Mouse (Mus musculus): ENCODE results near the gene Dusp23. TPM values are rescaled to one million over a fixed set of nuclear protein-coding genes. Genes with fewer than 3 reads are reported as not detected.

Gene Dusp23
- total and polyA plus RNA-seq, 2 experiments from 2014 or later, result 3.8 to 9.0 TPM

- H3K4me1 ChIP-seq (ENCODE audit: insufficient read depth, low read length), result no peaks in the 10 kb centered on the region
- no peak overlapping the region for H3K4me2 ChIP-seq (ENCODE audit: low read depth, low read length)
- no peak overlapping the region for H3K9ac ChIP-seq (replicated peaks; ENCODE audit: low read length)
- H3K9me3 ChIP-seq (ENCODE audit: low read length), result no peaks in the 10 kb centered on the region
- ATAC-seq (no peak), DNase-seq (ENCODE audit: low spot score) (no peak)
- 74% methylated on average over 6 of the region's 6 CpGs for WGBS
- TF ChIP-seq CTCF (IDR thresholded peaks at IDR 0.05; ENCODE audit: low read depth), result no peak
- no peaks in the 10 kb centered on the region for H3K27me3 ChIP-seq (ENCODE audit: insufficient read depth, low read length)
- no peak overlapping the region for H3K4me3 ChIP-seq (ENCODE audit: low read length)
- no peak overlapping the region for H3K27ac ChIP-seq
- H3K36me3 ChIP-seq (ENCODE audit: insufficient read depth, low read length), result no peaks in the 10 kb centered on the region
Observed at GRCm38 (mm10) chr1:172653900-172654299, 21.1 kb upstream of the Dusp23 start.

GRCm38 (mm10) chr1:172652040-172652662, 19.4 kb upstream of the Dusp23 start:
- no peak for TF ChIP-seq CTCF (IDR thresholded peaks at IDR 0.05; ENCODE audit: low read depth)
- H3K9ac ChIP-seq (replicated peaks; ENCODE audit: low read length), result no peak overlapping the region
- WGBS, result 85% methylated on average over 18 of the region's 18 CpGs
- H3K4me1 ChIP-seq (ENCODE audit: insufficient read depth, low read length), result no peaks in the 10 kb centered on the region
- no peak overlapping the region for H3K4me3 ChIP-seq (ENCODE audit: low read length)
- no peak for DNase-seq (ENCODE audit: low spot score)
- no peak for ATAC-seq
- no peak overlapping the region for H3K27ac ChIP-seq
- H3K27me3 ChIP-seq (ENCODE audit: insufficient read depth, low read length), result no peaks in the 10 kb centered on the region
- H3K9me3 ChIP-seq (ENCODE audit: low read length), result no peaks in the 10 kb centered on the region
- H3K36me3 ChIP-seq (ENCODE audit: insufficient read depth, low read length), result no peaks in the 10 kb centered on the region
- H3K4me2 ChIP-seq (ENCODE audit: low read depth, low read length), result no peak overlapping the region

- Histone ChIP-seq H3K27me3 (ENCODE audit: insufficient read depth, low read length) (no peaks in the 10 kb centered on the region), H3K27ac (no peak overlapping the region), H3K4me1 (ENCODE audit: insufficient read depth, low read length) (no peaks in the 10 kb centered on the region), H3K4me2 (ENCODE audit: low read depth, low read length) (no peak overlapping the region), H3K9ac (replicated peaks; ENCODE audit: low read length) (no peak overlapping the region), H3K36me3 (ENCODE audit: insufficient read depth, low read length) (no peaks in the 10 kb centered on the region), H3K9me3 (ENCODE audit: low read length) (no peaks in the 10 kb centered on the region), H3K4me3 (ENCODE audit: low read length) (no peak overlapping the region)
- DNase-seq (ENCODE audit: low spot score), result no peak
- no peak for TF ChIP-seq CTCF (IDR thresholded peaks at IDR 0.05; ENCODE audit: low read depth)
- 90% methylated on average over 10 of the region's 10 CpGs for WGBS
- no peak for ATAC-seq
Observed at GRCm38 (mm10) chr1:172651288-172651987, 18.7 kb upstream of the Dusp23 start.

GRCm38 (mm10) chr1:172650519-172651287, 17.9 kb upstream of the Dusp23 start:
- 61% methylated on average over 8 of the region's 8 CpGs for WGBS
- H3K9me3 ChIP-seq (ENCODE audit: low read length), result no peaks in the 10 kb centered on the region
- no peak for ATAC-seq
- no peak overlapping the region for H3K4me2 ChIP-seq (ENCODE audit: low read depth, low read length)
- no peaks in the 10 kb centered on the region for H3K36me3 ChIP-seq (ENCODE audit: insufficient read depth, low read length)
- H3K9ac ChIP-seq (replicated peaks; ENCODE audit: low read length), result no peak overlapping the region
- H3K27ac ChIP-seq, result no peak overlapping the region
- H3K4me3 ChIP-seq (ENCODE audit: low read length), result no peak overlapping the region
- H3K4me1 ChIP-seq (ENCODE audit: insufficient read depth, low read length), result no peaks in the 10 kb centered on the region
- peak; percentile 54 for TF ChIP-seq CTCF (IDR thresholded peaks at IDR 0.05; ENCODE audit: low read depth)
- no peaks in the 10 kb centered on the region for H3K27me3 ChIP-seq (ENCODE audit: insufficient read depth, low read length)
- DNase-seq (ENCODE audit: low spot score), result peak; percentile 34

GRCm38 (mm10) chr1:172649396-172649795, 16.6 kb upstream of the Dusp23 start:
- TF ChIP-seq CTCF (IDR thresholded peaks at IDR 0.05; ENCODE audit: low read depth), result no peak
- H3K4me3 ChIP-seq (ENCODE audit: low read length), result no peak overlapping the region
- ATAC-seq, result no peak
- 86% methylated on average over 9 of the region's 9 CpGs for WGBS
- no peak for DNase-seq (ENCODE audit: low spot score)
- no peak overlapping the region for H3K27ac ChIP-seq
- no peaks in the 10 kb centered on the region for H3K9me3 ChIP-seq (ENCODE audit: low read length)
- H3K9ac ChIP-seq (replicated peaks; ENCODE audit: low read length), result no peak overlapping the region
- no peaks in the 10 kb centered on the region for H3K36me3 ChIP-seq (ENCODE audit: insufficient read depth, low read length)
- no peak overlapping the region for H3K4me2 ChIP-seq (ENCODE audit: low read depth, low read length)
- no peaks in the 10 kb centered on the region for H3K4me1 ChIP-seq (ENCODE audit: insufficient read depth, low read length)
- H3K27me3 ChIP-seq (ENCODE audit: insufficient read depth, low read length), result no peaks in the 10 kb centered on the region

GRCm38 (mm10) chr1:172647236-172647635, 14.5 kb upstream of the Dusp23 start:
- H3K9me3 ChIP-seq (ENCODE audit: low read length), result no peaks in the 10 kb centered on the region
- 60% methylated on average over 4 of the region's 4 CpGs for WGBS
- H3K4me3 ChIP-seq (ENCODE audit: low read length), result no peak overlapping the region
- DNase-seq (ENCODE audit: low spot score), result no peak
- no peak for TF ChIP-seq CTCF (IDR thresholded peaks at IDR 0.05; ENCODE audit: low read depth)
- no peak overlapping the region for H3K9ac ChIP-seq (replicated peaks; ENCODE audit: low read length)
- ATAC-seq, result no peak
- H3K36me3 ChIP-seq (ENCODE audit: insufficient read depth, low read length), result no peaks in the 10 kb centered on the region
- H3K4me1 ChIP-seq (ENCODE audit: insufficient read depth, low read length), result no peaks in the 10 kb centered on the region
- no peaks in the 10 kb centered on the region for H3K27me3 ChIP-seq (ENCODE audit: insufficient read depth, low read length)
- no peak overlapping the region for H3K4me2 ChIP-seq (ENCODE audit: low read depth, low read length)
- H3K27ac ChIP-seq, result no peak overlapping the region

Data from hindbrain, postnatal 0 days (tissue).